In the genomic region with DNA sequence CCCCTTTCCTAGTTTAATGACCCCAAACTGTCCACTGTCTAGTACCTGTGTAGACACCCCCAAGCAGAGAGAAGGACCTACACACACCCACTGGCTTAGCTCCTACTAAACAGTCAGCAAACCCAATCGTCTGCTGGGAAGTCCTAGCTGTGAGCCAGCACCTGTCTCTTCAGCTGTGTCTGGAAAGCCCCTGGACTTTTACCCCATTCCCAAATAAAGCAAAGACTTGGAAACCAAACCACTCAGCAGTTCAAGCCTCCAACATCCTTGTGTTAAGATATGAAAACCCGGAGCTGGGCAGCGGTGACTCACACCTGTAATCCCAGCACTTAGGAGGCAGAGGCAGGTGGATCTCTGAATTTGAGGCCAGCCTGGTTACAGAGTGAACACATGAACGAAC, we compare ENCODE assay signal across 17 mouse cellular contexts. TPM values are rescaled to one million over a fixed set of nuclear protein-coding genes. Genes with fewer than 3 reads are reported as not detected.
DNase-seq lines count a peak whose midpoint lies in the region; ATAC-seq and TF ChIP-seq lines count a peak whose summit lies in the region.
"Had no signal": no experiment of that assay in that cellular context is flagged by ENCODE, and none has a peak within 500 bp of the region (broad histone marks: within the 10 kb centered on the region; RNA-seq: fewer than 3 reads in every experiment).

No protein-coding gene starts in this region.

- WGBS in heart, adult 2 months = 54% methylated on average over 4 of the region's 4 CpGs
- 94% methylated on average over 4 of the region's 4 CpGs for WGBS in hindbrain, embryonic 10.5 days
- 93% methylated on average over 4 of the region's 4 CpGs for WGBS in hindbrain, embryonic 11.5 days
- 71% methylated on average over 4 of the region's 4 CpGs for WGBS in liver, embryonic 12.5 days (ENCODE audit: insufficient replicate concordance)
- whole genome bisulfite sequencing in liver, embryonic 11.5 days = 81% methylated on average over 4 of the region's 4 CpGs
- 80% methylated on average over 4 of the region's 4 CpGs for WGBS in stomach, embryonic 15.5 days

- H3K4me2 ChIP-seq in hindbrain, embryonic 11.5 days (replicated peaks; ENCODE audit: low read depth, low read length) = no peak overlapping the region
- no peak overlapping the region for H3K4me2 ChIP-seq in liver, embryonic 12.5 days
- H3K4me2 ChIP-seq in liver, embryonic 11.5 days = no peak overlapping the region
- H3K4me2 ChIP-seq in stomach, embryonic 15.5 days = no peak overlapping the region

- H3K4me1 ChIP-seq in heart, adult 2 months (ENCODE audit: control insufficient read depth, insufficient read depth, low read length) = peaks cover 41% of the 10 kb centered on the region
- peaks cover 47% of the 10 kb centered on the region for H3K4me1 ChIP-seq in hindbrain, embryonic 10.5 days (replicated peaks)
- peaks cover 19% of the 10 kb centered on the region for H3K4me1 ChIP-seq in hindbrain, embryonic 11.5 days (replicated peaks; ENCODE audit: control insufficient read depth, insufficient read depth, low read length)
- H3K4me1 ChIP-seq in liver, embryonic 12.5 days = peaks cover 54% of the 10 kb centered on the region
- peaks cover 23% of the 10 kb centered on the region for H3K4me1 ChIP-seq in liver, embryonic 11.5 days (replicated peaks; ENCODE audit: control insufficient read depth, insufficient read depth, low read length)
- peaks cover 29% of the 10 kb centered on the region for H3K4me1 ChIP-seq in stomach, embryonic 15.5 days

- no peaks in the 10 kb centered on the region for H3K27me3 ChIP-seq in heart, adult 2 months (ENCODE audit: control insufficient read depth, insufficient read depth, low read length)
- no peaks in the 10 kb centered on the region for H3K27me3 ChIP-seq in hindbrain, embryonic 10.5 days (ENCODE audit: insufficient read depth, poor library complexity, severe bottlenecking)
- no peaks in the 10 kb centered on the region for H3K27me3 ChIP-seq in hindbrain, embryonic 11.5 days (ENCODE audit: control insufficient read depth, insufficient read depth, low read length)
- no peaks in the 10 kb centered on the region for H3K27me3 ChIP-seq in liver, embryonic 12.5 days (replicated peaks)
- no peaks in the 10 kb centered on the region for H3K27me3 ChIP-seq in liver, embryonic 11.5 days (replicated peaks; ENCODE audit: control insufficient read depth, insufficient read depth, low read length)
- H3K27me3 ChIP-seq in stomach, embryonic 15.5 days (replicated peaks) = no peaks in the 10 kb centered on the region

- intact Hi-C loops in heart, adult 2 months (cut with DNase I) = loop anchor here (5.0 kb wide), 1 partner anchor 61 kb away; no protein-coding TSS in a partner anchor

- peak overlapping the region; percentile 75 for H3K27ac ChIP-seq in heart, adult 2 months
- H3K27ac ChIP-seq in hindbrain, embryonic 10.5 days = peak overlapping the region; percentile 91; the same call in 1 of the 2 replicates
- H3K27ac ChIP-seq in hindbrain, embryonic 11.5 days (ENCODE audit: low read depth, low read length) = no peak overlapping the region
- H3K27ac ChIP-seq in liver, embryonic 12.5 days = 0 out of 2 replicates have a peak overlapping the region, but pooled peaks have one; percentile 13
- H3K27ac ChIP-seq in liver, embryonic 11.5 days (ENCODE audit: low read depth, low read length) = no peak overlapping the region
- 0 out of 2 replicates have a peak overlapping the region, but pooled peaks have one; percentile 94 for H3K27ac ChIP-seq in stomach, embryonic 15.5 days

- H3K4me3 ChIP-seq in heart, adult 2 months = no peak overlapping the region
- H3K4me3 ChIP-seq in hindbrain, embryonic 10.5 days = no peak overlapping the region
- H3K4me3 ChIP-seq in hindbrain, embryonic 11.5 days (ENCODE audit: low read depth, low read length) = no peak overlapping the region
- H3K4me3 ChIP-seq in liver, embryonic 12.5 days = no peak overlapping the region
- no peak overlapping the region for H3K4me3 ChIP-seq in liver, embryonic 11.5 days (ENCODE audit: low read depth, low read length)
- H3K4me3 ChIP-seq in stomach, embryonic 15.5 days (replicated peaks) = no peak overlapping the region
- H3K4me3 ChIP-seq: midbrain, embryonic 10.5 days had no signal

- no peak overlapping the region for H3K9ac ChIP-seq in heart, adult 2 months (ENCODE audit: low read depth, low read length)
- no peak overlapping the region for H3K9ac ChIP-seq in hindbrain, embryonic 11.5 days (ENCODE audit: low read depth, low read length)
- H3K9ac ChIP-seq in liver, embryonic 12.5 days = no peak overlapping the region
- H3K9ac ChIP-seq in liver, embryonic 11.5 days (ENCODE audit: low read depth, low read length) = no peak overlapping the region
- H3K9ac ChIP-seq in stomach, embryonic 15.5 days = no peak overlapping the region

- H3K36me3 ChIP-seq in heart, adult 2 months (ENCODE audit: control insufficient read depth, insufficient read depth, low read length) = peaks cover 3% of the 10 kb centered on the region; the same call in 1 of the 2 replicates
- peaks cover 27% of the 10 kb centered on the region for H3K36me3 ChIP-seq in hindbrain, embryonic 10.5 days
- peaks cover 2% of the 10 kb centered on the region; the same call in 1 of the 2 replicates for H3K36me3 ChIP-seq in hindbrain, embryonic 11.5 days (ENCODE audit: control insufficient read depth, insufficient read depth, low read length)
- H3K36me3 ChIP-seq in liver, embryonic 12.5 days = peaks cover 15% of the 10 kb centered on the region
- peaks cover 11% of the 10 kb centered on the region; the same call in 1 of the 2 replicates for H3K36me3 ChIP-seq in liver, embryonic 11.5 days (ENCODE audit: control insufficient read depth, insufficient read depth, low read length)
- peaks cover 9% of the 10 kb centered on the region for H3K36me3 ChIP-seq in stomach, embryonic 15.5 days

- no peaks in the 10 kb centered on the region for H3K9me3 ChIP-seq in hindbrain, embryonic 10.5 days
- no peaks in the 10 kb centered on the region for H3K9me3 ChIP-seq in hindbrain, embryonic 11.5 days (ENCODE audit: control insufficient read depth, low read length)
- no peaks in the 10 kb centered on the region for H3K9me3 ChIP-seq in liver, embryonic 12.5 days (replicated peaks)
- H3K9me3 ChIP-seq in liver, embryonic 11.5 days (ENCODE audit: control insufficient read depth, low read length) = no peaks in the 10 kb centered on the region
- H3K9me3 ChIP-seq in stomach, embryonic 15.5 days = no peaks in the 10 kb centered on the region
- H3K9me3 ChIP-seq: midbrain, embryonic 10.5 days had no signal

- H3K79me2 ChIP-seq in heart, adult 2 months (replicated peaks; ENCODE audit: control insufficient read depth, insufficient read depth, low read length) = no peaks in the 10 kb centered on the region

- DNase-seq in heart, adult 2 months = no peak
- DNase-seq in heart, adult 8-10 months (ENCODE audit: low spot score) = no peak
- no peak for DNase-seq in hindbrain, embryonic 10.5 days (ENCODE audit: low spot score)
- no peak for DNase-seq in hindbrain, embryonic 11.5 days (ENCODE audit: low spot score)
- DNase-seq in liver, embryonic 11.5 days (ENCODE audit: low spot score) = no peak
- no peak for DNase-seq in cerebellum, adult 11 months
- DNase-seq: adrenal gland, postnatal 25 days; cerebellum, postnatal 36 days; gastrocnemius, postnatal 25 days; liver; lung, postnatal 14 days; thymus, postnatal 25 days had no signal

- no peak for TF ChIP-seq POLR2A in heart, adult 2 months (IDR thresholded peaks at IDR 0.05; ENCODE audit: insufficient read depth, low read depth, low read length)

- no peak for TF ChIP-seq CTCF in heart, adult 2 months (IDR thresholded peaks at IDR 0.05)

- no peak for TF ChIP-seq EP300 in heart, adult 2 months (IDR thresholded peaks at IDR 0.05; ENCODE audit: insufficient read depth, low read depth, low read length)

- ATAC-seq in hindbrain, embryonic 11.5 days (ENCODE audit: low FRiP score) = no peak
- ATAC-seq in liver, embryonic 12.5 days = no peak
- no peak for ATAC-seq in liver, embryonic 11.5 days (replicated peaks; ENCODE audit: low FRiP score)
- ATAC-seq in stomach, embryonic 15.5 days (ENCODE audit: insufficient read depth, low FRiP score, low read depth) = no peak
- ATAC-seq: activated CD4-positive, CD25-positive, alpha-beta regulatory T cell, adult 4 months; hindbrain, embryonic 16.5 days had no signal

RNA-seq across cellular contexts. Expression of gene Amz1, which starts 42.6 kb away (rescaled TPM):
- under 1 TPM; 0.31 to 0.48 TPM for total RNA-seq in heart, adult 2 months (2021)
- 0.59 and 0.98 TPM in 2 replicates for polyA plus RNA-seq in heart, adult 2 months (2012; rRNA removed)
- under 1 TPM; 0.31 to 0.35 (median 0.34) TPM for total RNA-seq in heart, adult 8-10 months (2022)
- polyA plus RNA-seq in hindbrain, embryonic 10.5 days (2016; fragmentation: Nextera tagmentation; extraction: Ambion mirVana) = 0.87 and 1.5 TPM in 2 replicates
- 0.32 and 1.5 TPM in 2 replicates for polyA plus RNA-seq in hindbrain, embryonic 11.5 days (2014; fragmentation: Nextera tagmentation; extraction: Ambion mirVana)
- polyA plus RNA-seq in liver, embryonic 12.5 days (2016; fragmentation: Nextera tagmentation; extraction: Ambion mirVana) = 0.99 and 1.2 TPM in 2 replicates
- polyA plus RNA-seq in liver, embryonic 11.5 days (2014; fragmentation: Nextera tagmentation; extraction: Ambion mirVana) = 1.2 and 2.0 TPM in 2 replicates
- 1.1 and 1.3 TPM in 2 replicates for polyA plus RNA-seq in stomach, embryonic 15.5 days (2015; fragmentation: Nextera tagmentation; extraction: Ambion mirVana)

Comparison
In these comparisons a context has a peak if more than half of its experiments do, and no peak if none do; other contexts are left out.
1. H3K27ac ChIP-seq: peak in heart, adult 2 months (single experiment), hindbrain, embryonic 10.5 days (single experiment), liver, embryonic 12.5 days (single experiment) and stomach, embryonic 15.5 days (single experiment); none in hindbrain, embryonic 11.5 days (single experiment) and liver, embryonic 11.5 days (single experiment).